8 mouse cellular contexts compared by ENCODE assay signal in genomic region chr10:75921026-75921725, GRCm38 (mm10). TPM values are rescaled to one million over a fixed set of nuclear protein-coding genes. Genes with fewer than 3 reads are reported as not detected.
DNase-seq lines count a peak whose midpoint lies in the region; ATAC-seq lines count a peak whose summit lies in the region.

Gene Smarcb1, minus strand, starts transcription at chr10:75921617.

- under 1% methylated on average over 75 of the region's 76 CpGs for whole genome bisulfite sequencing in hindbrain, embryonic 11.5 days

- no peaks in the 10 kb centered on the region for H3K36me3 ChIP-seq in hindbrain, embryonic 11.5 days (ENCODE audit: control insufficient read depth, insufficient read depth, low read length)

- H3K9me3 ChIP-seq in hindbrain, embryonic 11.5 days (ENCODE audit: control insufficient read depth, low read length): no peaks in the 10 kb centered on the region

- DNase-seq in MN1 (ENCODE audit: low spot score): peak; percentile 96
- peak; percentile 96 for DNase-seq in cerebellum, adult 9-11 months
- peak; percentile 90 to 98 for DNase-seq in frontal cortex, adult 2 months (ENCODE audit: extremely low spot score in 1 of 2, low spot score in 1 of 2)
- DNase-seq in hindbrain, embryonic 11.5 days (ENCODE audit: low spot score): peak; percentile 99
- peak; percentile 94 to 96 for DNase-seq in layer of hippocampus, postnatal 14 days (ENCODE audit: low spot score in 2 of 2)
- peak; percentile 96 for DNase-seq in lung, postnatal 14 days
- peak; percentile 89 for DNase-seq in retina, adult 2 months (ENCODE audit: low read depth, low spot score)
- DNase-seq in thymus, postnatal 36 days: peak; percentile 91 to 94

- no peaks in the 10 kb centered on the region for H3K4me1 ChIP-seq in hindbrain, embryonic 11.5 days (replicated peaks; ENCODE audit: control insufficient read depth, insufficient read depth, low read length)

- ATAC-seq in hindbrain, embryonic 11.5 days (ENCODE audit: low FRiP score): peak; percentile 89

- H3K4me3 ChIP-seq in hindbrain, embryonic 11.5 days (ENCODE audit: low read depth, low read length): peak within 1 kb of the TSS; percentile 81

- no peaks in the 10 kb centered on the region for H3K27me3 ChIP-seq in hindbrain, embryonic 11.5 days (ENCODE audit: control insufficient read depth, insufficient read depth, low read length)

- H3K4me2 ChIP-seq in hindbrain, embryonic 11.5 days (replicated peaks; ENCODE audit: low read depth, low read length): peak within 1 kb of the TSS; percentile 70

- H3K9ac ChIP-seq in hindbrain, embryonic 11.5 days (ENCODE audit: low read depth, low read length): peak within 1 kb of the TSS; percentile 95

- H3K27ac ChIP-seq in hindbrain, embryonic 11.5 days (ENCODE audit: low read depth, low read length): peak within 1 kb of the TSS; percentile 94

RNA-seq across cellular contexts. Expression of gene Smarcb1, which starts in this region (rescaled TPM):
- 82.1 and 89.4 TPM in 2 replicates for polyA plus RNA-seq in frontal cortex, adult 2 months (2012; rRNA removed)
- 279 and 282 TPM in 2 replicates for polyA plus RNA-seq in hindbrain, embryonic 11.5 days (2014; fragmentation: Nextera tagmentation; extraction: Ambion mirVana)
- 10 to 100 TPM; 80.6 to 84.5 TPM for total RNA-seq in layer of hippocampus, postnatal 14 days (2021)

Comparison
In these comparisons a context has a peak if more than half of its experiments do, and no peak if none do; other contexts are left out.
1. Peak in every context shown above with its lines: DNase-seq, ATAC-seq, H3K4me3 ChIP-seq and H3K27ac ChIP-seq.